Mouse (Mus musculus): ENCODE measurements around the gene Phkg1.
"Not testable (repeated sequence)": the region's sequence is repeated elsewhere in the genome, so short reads cannot be mapped to it uniquely, and the experiment has no call there.

Gene Phkg1

GRCm38 (mm10) chr5:129898449-129898848 is at the start of gene Phkg1:
TSS of gene Phkg1 (minus strand) at chr5:129898549.
- DNase-seq (ENCODE audit: extremely low spot score, low read depth, low spot score): no peak

- no peak for DNase-seq (ENCODE audit: extremely low spot score, low read depth, low spot score)
Measured at GRCm38 (mm10) chr5:129947528-129948033, 49.2 kb upstream of the Phkg1 start.

- DNase-seq (ENCODE audit: extremely low spot score, low read depth, low spot score): no peak
Measured at GRCm38 (mm10) chr5:129943402-129943801, 45.1 kb upstream of the Phkg1 start.

GRCm38 (mm10) chr5:129942073-129942939 is 44.0 kb upstream of the Phkg1 start:
- peak; percentile 5 for DNase-seq (ENCODE audit: extremely low spot score, low read depth, low spot score)

- peak; percentile 96 for DNase-seq (ENCODE audit: extremely low spot score, low read depth, low spot score)
Measured at GRCm38 (mm10) chr5:129941495-129942045, 43.2 kb upstream of the Phkg1 start, which contains the start of gene Vkorc1l1. TSS of gene Vkorc1l1 (plus strand) at chr5:129941970.

GRCm38 (mm10) chr5:129940736-129941494 is 42.6 kb upstream of the Phkg1 start:
- peak; percentile 86 for DNase-seq (ENCODE audit: extremely low spot score, low read depth, low spot score)

- DNase-seq (ENCODE audit: extremely low spot score, low read depth, low spot score): no peak
Measured at GRCm38 (mm10) chr5:129940281-129940680, 41.9 kb upstream of the Phkg1 start.

- DNase-seq (ENCODE audit: extremely low spot score, low read depth, low spot score): no peak
Measured at GRCm38 (mm10) chr5:129936941-129937340, 38.6 kb upstream of the Phkg1 start.

- no peak for DNase-seq (ENCODE audit: extremely low spot score, low read depth, low spot score)
Measured at GRCm38 (mm10) chr5:129929924-129930855, 31.8 kb upstream of the Phkg1 start.

- DNase-seq (ENCODE audit: extremely low spot score, low read depth, low spot score): no peak
Measured at GRCm38 (mm10) chr5:129925933-129926332, 27.6 kb upstream of the Phkg1 start.

GRCm38 (mm10) chr5:129924820-129925452 is 26.6 kb upstream of the Phkg1 start:
- DNase-seq (ENCODE audit: extremely low spot score, low read depth, low spot score): no peak

- no peak for DNase-seq (ENCODE audit: extremely low spot score, low read depth, low spot score)
Measured at GRCm38 (mm10) chr5:129921972-129922371, 23.6 kb upstream of the Phkg1 start.

GRCm38 (mm10) chr5:129919320-129919719 is 21.0 kb upstream of the Phkg1 start:
- no peak for DNase-seq (ENCODE audit: extremely low spot score, low read depth, low spot score)

GRCm38 (mm10) chr5:129918752-129919151 is 20.4 kb upstream of the Phkg1 start:
- no peak for DNase-seq (ENCODE audit: extremely low spot score, low read depth, low spot score)

GRCm38 (mm10) chr5:129918065-129918651 is 19.8 kb upstream of the Phkg1 start:
- DNase-seq (ENCODE audit: extremely low spot score, low read depth, low spot score): no peak

- not testable (repeated sequence) for DNase-seq (ENCODE audit: extremely low spot score, low read depth, low spot score)
Measured at GRCm38 (mm10) chr5:129915491-129915890, 17.1 kb upstream of the Phkg1 start.

GRCm38 (mm10) chr5:129914024-129914423 is 15.7 kb upstream of the Phkg1 start:
- DNase-seq (ENCODE audit: extremely low spot score, low read depth, low spot score): no peak

- DNase-seq (ENCODE audit: extremely low spot score, low read depth, low spot score): no peak
Measured at GRCm38 (mm10) chr5:129909591-129909990, 11.2 kb upstream of the Phkg1 start.

- no peak for DNase-seq (ENCODE audit: extremely low spot score, low read depth, low spot score)
Measured at GRCm38 (mm10) chr5:129909147-129909546, 10.8 kb upstream of the Phkg1 start.
